Mouse (Mus musculus) heart, embryonic 14.5 days (tissue): ENCODE results near the gene Fam189a2. TPM values are rescaled to one million over a fixed set of nuclear protein-coding genes. Genes with fewer than 3 reads are reported as not detected.
A peak's percentile ranks its signal among the peaks of the same experiment; 100 is the strongest.

Experiments used
- ATAC-seq: fragments of 200-750 bp; cut with Nextera tagmentation; 2 replicates; pipeline ENCODE4 v1.8.0; 2017; ENCODE audit warnings: low read depth, moderate TSS enrichment; ENCODE audit not compliant: insufficient number of reproducible peaks, insufficient read depth, low FRiP score
- H3K27ac ChIP-seq, 2 experiments: fragments of 200-500 bp in 1 of 2; fragments of 300-500 bp in 1 of 2; sonication (generic) in 1 of 2; replicated peaks in 1 of 2; 2 replicates each; pipeline ENCODE4 v1.5.1; 2012 to 2014; ENCODE audit warnings: low read depth in 2 of 2, low read length in 2 of 2, control low read depth in 1 of 2, mild to moderate bottlenecking in 1 of 2, mixed read lengths in 1 of 2; ENCODE audit not compliant: control insufficient read depth in 1 of 2, insufficient read depth in 1 of 2
- H3K27me3 ChIP-seq: fragments of 300-500 bp; sonication (generic); 2 replicates; pipeline ENCODE4 v1.6.1; 2014; ENCODE audit warnings: mild to moderate bottlenecking, low read length, control low read depth; ENCODE audit not compliant: control insufficient read depth, insufficient read depth
- H3K36me3 ChIP-seq: fragments of 300-500 bp; sonication (generic); 2 replicates; pipeline ENCODE4 v1.6.1; 2014; ENCODE audit warnings: mild to moderate bottlenecking, control low read depth, low read length, mixed read lengths; ENCODE audit not compliant: control insufficient read depth, insufficient read depth
- H3K4me1 ChIP-seq, 2 experiments: fragments of 200-500 bp in 1 of 2; fragments of 300-500 bp in 1 of 2; sonication (generic) in 1 of 2; 2 replicates each; pipeline ENCODE4 v1.6.1; 2012 to 2014; ENCODE audit warnings: low read length in 2 of 2, control low read depth in 1 of 2, mixed read lengths in 1 of 2; ENCODE audit not compliant: control insufficient read depth in 2 of 2, insufficient read depth in 2 of 2
- H3K4me2 ChIP-seq: fragments of 300-500 bp; sonication (generic); 2 replicates; pipeline ENCODE4 v1.6.1; 2014; ENCODE audit warnings: mild to moderate bottlenecking, low read length
- H3K4me3 ChIP-seq, 2 experiments: fragments of 200-500 bp in 1 of 2; fragments of 300-500 bp in 1 of 2; sonication (generic) in 1 of 2; 2 replicates each; pipeline ENCODE4 v1.5.1; 2012 to 2014; ENCODE audit warnings: low read length in 2 of 2, mild to moderate bottlenecking in 2 of 2, control low read depth in 1 of 2, low read depth in 1 of 2, moderate library complexity in 1 of 2; ENCODE audit not compliant: control insufficient read depth in 1 of 2, insufficient read depth in 1 of 2
- H3K9ac ChIP-seq: fragments of 300-500 bp; sonication (generic); 2 replicates; pipeline ENCODE4 v1.6.1; 2014; ENCODE audit warnings: mild to moderate bottlenecking, low read length
- H3K9me3 ChIP-seq: fragments of 300-500 bp; sonication (generic); 2 replicates; pipeline ENCODE4 v1.6.1; 2016; ENCODE audit warnings: low read length, control low read depth; ENCODE audit not compliant: control insufficient read depth
- WGBS: fragments of 180-500 bp; shearing (Covaris S2); extraction: QIAGEN DNeasy Blood & Tissue Kit; methylation state at CpG from one replicate; pipeline ENCODE4 v1.1.7; 2014; 5-methylcytosine and 5-hydroxymethylcytosine counted together
- polyA plus RNA-seq: library from polyadenylated mRNA; unstranded; fragments of >200 nt; fragmentation: Nextera tagmentation; extraction: Ambion mirVana; gene quantifications from 2 replicates; pipeline ENCODE4 v1.2.1, GENCODE M21; 2014

The Fam189a2 gene
- polyA plus RNA-seq, 1 experiment from 2014 or later: 12.6 TPM

GRCm38 (mm10) chr19:24018396-24018795 lies 12.4 kb downstream of the Fam189a2 start:
- 77% methylated on average over 3 of the region's 3 CpGs for WGBS
- peak overlapping the region in 1 of 2 experiments; percentile 79; a peak in 2 of 4 replicates for H3K27ac ChIP-seq
- no peaks in the 10 kb centered on the region for H3K27me3 ChIP-seq
- H3K36me3 ChIP-seq: peaks cover 2% of the 10 kb centered on the region; the same call in 1 of the 2 replicates
- no peak overlapping the region for H3K4me2 ChIP-seq
- no peak overlapping the region for H3K9ac ChIP-seq
- ATAC-seq: no peak
- H3K9me3 ChIP-seq: no peaks in the 10 kb centered on the region
- no peak overlapping the region for H3K4me3 ChIP-seq
- peaks cover 21 to 38% of the 10 kb centered on the region in 2 experiments for H3K4me1 ChIP-seq

GRCm38 (mm10) chr19:24017892-24018291 lies 12.9 kb downstream of the Fam189a2 start:
- Histone ChIP-seq H3K4me2 (no peak overlapping the region), H3K36me3 (peaks cover 2% of the 10 kb centered on the region; the same call in 1 of the 2 replicates), H3K9ac (peak overlapping the region; percentile 31; the same call in 1 of the 2 replicates), H3K9me3 (no peaks in the 10 kb centered on the region), H3K4me3 (no peak overlapping the region), H3K27me3 (no peaks in the 10 kb centered on the region), H3K27ac (peak overlapping the region; percentile 73 to 79), H3K4me1 (peaks cover 20 to 33% of the 10 kb centered on the region in 2 experiments)
- WGBS: 39% methylated on average over 3 of the region's 3 CpGs
- ATAC-seq: no peak

- Histone ChIP-seq H3K36me3 (peaks cover 2% of the 10 kb centered on the region; the same call in 1 of the 2 replicates), H3K4me1 (peaks cover 19 to 33% of the 10 kb centered on the region in 2 experiments), H3K27ac (peak overlapping the region; percentile 73 to 79), H3K27me3 (no peaks in the 10 kb centered on the region), H3K9me3 (no peaks in the 10 kb centered on the region), H3K9ac (peak overlapping the region; percentile 31; the same call in 1 of the 2 replicates), H3K4me2 (no peak overlapping the region), H3K4me3 (no peak overlapping the region)
- 0% methylated on average over 1 of the region's 1 CpGs for WGBS
- ATAC-seq: peak; percentile 67
Measured at GRCm38 (mm10) chr19:24017427-24017826, 13.4 kb downstream of the Fam189a2 start.

- Histone ChIP-seq H3K27ac (peak overlapping the region; percentile 64 to 79), H3K4me3 (no peak overlapping the region), H3K9me3 (peaks cover under 1% of the 10 kb centered on the region; the same call in 1 of the 2 replicates), H3K9ac (no peak overlapping the region), H3K27me3 (no peaks in the 10 kb centered on the region), H3K36me3 (peaks cover 2% of the 10 kb centered on the region; the same call in 1 of the 2 replicates), H3K4me1 (peaks cover 19 to 31% of the 10 kb centered on the region in 2 experiments), H3K4me2 (no peak overlapping the region)
- ATAC-seq: peak; percentile 32; the same call in 1 of the 2 replicates
- WGBS: 49% methylated on average over 3 of the region's 3 CpGs
Measured at GRCm38 (mm10) chr19:24016706-24017386, 14.0 kb downstream of the Fam189a2 start.

GRCm38 (mm10) chr19:24013241-24013640 lies 17.6 kb downstream of the Fam189a2 start:
- no peak overlapping the region for H3K27ac ChIP-seq
- H3K9ac ChIP-seq: no peak overlapping the region
- no peaks in the 10 kb centered on the region for H3K27me3 ChIP-seq
- peaks cover 5% of the 10 kb centered on the region; the same call in 1 of the 2 replicates for H3K9me3 ChIP-seq
- no peak for ATAC-seq
- 84% methylated on average over 3 of the region's 3 CpGs for WGBS
- H3K4me3 ChIP-seq: no peak overlapping the region
- no peak overlapping the region for H3K4me2 ChIP-seq
- peaks cover 21 to 35% of the 10 kb centered on the region in 2 experiments for H3K4me1 ChIP-seq
- H3K36me3 ChIP-seq: no peaks in the 10 kb centered on the region

- 95% methylated on average over 8 of the region's 8 CpGs for WGBS
- Histone ChIP-seq H3K4me3 (no peak overlapping the region), H3K27me3 (no peaks in the 10 kb centered on the region), H3K27ac (no peak overlapping the region), H3K9ac (no peak overlapping the region), H3K4me2 (no peak overlapping the region), H3K4me1 (peaks cover 18 to 35% of the 10 kb centered on the region in 2 experiments), H3K36me3 (no peaks in the 10 kb centered on the region), H3K9me3 (peaks cover 5% of the 10 kb centered on the region; the same call in 1 of the 2 replicates)
- no peak for ATAC-seq
Measured at GRCm38 (mm10) chr19:24012479-24012878, 18.3 kb downstream of the Fam189a2 start.

- Histone ChIP-seq H3K27ac (peak overlapping the region; percentile 76 to 84), H3K4me1 (peaks cover 18 to 34% of the 10 kb centered on the region in 2 experiments), H3K4me3 (no peak overlapping the region), H3K9ac (0 out of 2 replicates have a peak overlapping the region, but pooled peaks have one; percentile 3), H3K27me3 (no peaks in the 10 kb centered on the region), H3K9me3 (peaks cover 5% of the 10 kb centered on the region; the same call in 1 of the 2 replicates), H3K4me2 (peak overlapping the region; percentile 38), H3K36me3 (peaks cover 11% of the 10 kb centered on the region)
- ATAC-seq: peak; percentile 77
- WGBS: 29% methylated on average over 4 of the region's 4 CpGs
Measured at GRCm38 (mm10) chr19:24007638-24008360, 23.0 kb downstream of the Fam189a2 start.
